Comparison of ENCODE assay signal across 20 mouse cellular contexts in genomic region chr7:57491795-57492194, GRCm38 (mm10). TPM values are rescaled to one million over a fixed set of nuclear protein-coding genes. Genes with fewer than 3 reads are reported as not detected.
DNase-seq lines count a peak whose midpoint lies in the region; ATAC-seq lines count a peak whose summit lies in the region.
"Had no signal": no experiment of that assay in that cellular context is flagged by ENCODE, and none has a peak within 500 bp of the region (broad histone marks: within the 10 kb centered on the region; RNA-seq: fewer than 3 reads in every experiment).

No protein-coding gene starts in this region.

- no peak overlapping the region for H3K9ac ChIP-seq in neural tube, embryonic 15.5 days (replicated peaks)
- H3K9ac ChIP-seq: limb, embryonic 13.5 days; liver, embryonic 15.5 days had no signal

- no peak overlapping the region for H3K4me2 ChIP-seq in neural tube, embryonic 15.5 days
- H3K4me2 ChIP-seq: heart, embryonic 11.5 days; limb, embryonic 13.5 days; liver, embryonic 15.5 days had no signal

- no peak overlapping the region for H3K4me3 ChIP-seq in neural tube, embryonic 15.5 days (replicated peaks)
- H3K4me3 ChIP-seq: erythroblast, embryonic 14.5 days; limb, embryonic 13.5 days; liver, embryonic 15.5 days; midbrain, embryonic 10.5 days had no signal

- no peaks in the 10 kb centered on the region for H3K9me3 ChIP-seq in neural tube, embryonic 15.5 days (replicated peaks)
- H3K9me3 ChIP-seq: limb, embryonic 13.5 days; liver, embryonic 15.5 days; midbrain, embryonic 10.5 days had no signal

- no peaks in the 10 kb centered on the region; the same call in 1 of the 2 replicates for H3K36me3 ChIP-seq in neural tube, embryonic 15.5 days
- H3K36me3 ChIP-seq: limb, embryonic 13.5 days; liver, embryonic 15.5 days; midbrain, embryonic 10.5 days had no signal

- peak; percentile 4 for DNase-seq in adrenal gland, postnatal 10 days
- DNase-seq in adrenal gland, postnatal 4 days (ENCODE audit: low spot score in 2 of 2), result no peak
- DNase-seq in frontal cortex, postnatal 36 days (ENCODE audit: low spot score in 2 of 2), result peak; percentile 42 to 76
- DNase-seq in frontal cortex, postnatal 10 days (ENCODE audit: low spot score in 2 of 2), result no peak
- peak; percentile 64 for DNase-seq in brain, embryonic 18.5 days (ENCODE audit: low read depth, low spot score)
- peak; percentile 52 for DNase-seq in right cerebral cortex, adult 18-20 months
- DNase-seq in lung, postnatal 10 days, result no peak
- DNase-seq: cerebellum, adult 8-10 months; gastrocnemius, postnatal 10 days; heart, postnatal 36 days; kidney, adult 9 months; lung, postnatal 36 days had no signal

- WGBS in neural tube, embryonic 15.5 days, result 78% methylated on average over 4 of the region's 4 CpGs

- H3K27me3 ChIP-seq in neural tube, embryonic 15.5 days (replicated peaks), result no peaks in the 10 kb centered on the region
- H3K27me3 ChIP-seq: CH12.LX; limb, embryonic 13.5 days; liver, embryonic 15.5 days had no signal

- no peaks in the 10 kb centered on the region for H3K4me1 ChIP-seq in neural tube, embryonic 15.5 days
- H3K4me1 ChIP-seq: limb, embryonic 13.5 days; liver, embryonic 15.5 days; midbrain, embryonic 10.5 days had no signal

- H3K27ac ChIP-seq in neural tube, embryonic 15.5 days (replicated peaks), result no peak overlapping the region
- H3K27ac ChIP-seq: limb, embryonic 13.5 days; liver, embryonic 15.5 days; midbrain, embryonic 10.5 days had no signal

- no peak for ATAC-seq in neural tube, embryonic 15.5 days (ENCODE audit: low FRiP score)

RNA-seq across cellular contexts. Expression of gene Gabra5, which starts 18.1 kb away (rescaled TPM):
- total RNA-seq in adrenal gland, postnatal 10 days (2021), result under 1 TPM; 0.15 to 0.33 TPM
- total RNA-seq in adrenal gland, postnatal 4 days (2021), result under 1 TPM; 0.28 to 0.90 TPM
- polyA plus RNA-seq in neural tube, embryonic 15.5 days (2015; fragmentation: Nextera tagmentation; extraction: Ambion mirVana), result 52.3 and 61.4 TPM in 2 replicates
- total RNA-seq: CH12.LX; heart, postnatal 36 days had no signal
- polyA plus RNA-seq: erythroblast, embryonic 14.5 days; heart, embryonic 11.5 days; liver, embryonic 15.5 days; urinary bladder, adult 2 months had no signal

Comparison
In these comparisons a context has a peak if more than half of its experiments do, and no peak if none do; other contexts are left out.
1. DNase-seq: peak in adrenal gland, postnatal 10 days (single experiment), frontal cortex, postnatal 36 days (2 of 2), brain, embryonic 18.5 days (single experiment) and right cerebral cortex, adult 18-20 months (single experiment); none in adrenal gland, postnatal 4 days (0 of 2), frontal cortex, postnatal 10 days (0 of 2) and lung, postnatal 10 days (single experiment).